Mouse (Mus musculus) urinary bladder, postnatal 4 days (tissue): Measurements from ENCODE around the gene Snrnp70.
A peak's percentile ranks its signal among the peaks of the same experiment; 100 is the strongest.
"Not testable (repeated sequence)": the region's sequence is repeated elsewhere in the genome, so short reads cannot be mapped to it uniquely, and the experiment has no call there.

Source experiments
- DNase-seq, 2 experiments: peaks; one replicate each; pipeline ENCODE4 v3.0.0; 2021 to 2022; ENCODE audit warnings: low spot score in 2 of 2

Snrnp70 gene

GRCm38 (mm10) chr7:45409497-45410163 is 14.1 kb upstream of the Snrnp70 start:
- DNase-seq: peak in 1 of 2 experiments; percentile 53

- DNase-seq: peak in 1 of 2 experiments; percentile 58
Measured at GRCm38 (mm10) chr7:45408949-45409348, 13.4 kb upstream of the Snrnp70 start.

GRCm38 (mm10) chr7:45408351-45408750 is 12.8 kb upstream of the Snrnp70 start:
- no peak for DNase-seq

GRCm38 (mm10) chr7:45407836-45408235 is 12.3 kb upstream of the Snrnp70 start:
- DNase-seq: peak in 1 of 2 experiments; percentile 43

GRCm38 (mm10) chr7:45406157-45407156 is 10.9 kb upstream of the Snrnp70 start:
- peak in 1 of 2 experiments; percentile 58 for DNase-seq

- peak; percentile 64 to 77 for DNase-seq
Measured at GRCm38 (mm10) chr7:45405091-45406075, 9.8 kb upstream of the Snrnp70 start, which contains the start of gene Kcna7. Gene Kcna7 (plus strand): TSS chr7:45405653.

GRCm38 (mm10) chr7:45403532-45404261 is 8.2 kb upstream of the Snrnp70 start:
- DNase-seq: peak in 1 of 2 experiments; percentile 70

GRCm38 (mm10) chr7:45401521-45402085 is 6.1 kb upstream of the Snrnp70 start:
- DNase-seq: peak in 1 of 2 experiments; percentile 45

- no peak for DNase-seq
Measured at GRCm38 (mm10) chr7:45396787-45397186, 1.2 kb upstream of the Snrnp70 start.

GRCm38 (mm10) chr7:45396337-45396775 is 814 bp upstream of the Snrnp70 start:
- DNase-seq: not testable (repeated sequence)

GRCm38 (mm10) chr7:45395129-45395541 is 407 bp downstream of the Snrnp70 start:
- DNase-seq: peak in 1 of 2 experiments; percentile 69

GRCm38 (mm10) chr7:45386077-45386476 is 9.5 kb downstream of the Snrnp70 start:
- no peak for DNase-seq

GRCm38 (mm10) chr7:45376057-45376456 is 19.5 kb downstream of the Snrnp70 start:
- DNase-seq: no peak

GRCm38 (mm10) chr7:45374620-45375019 is 20.9 kb downstream of the Snrnp70 start:
- DNase-seq: no peak

GRCm38 (mm10) chr7:45372371-45372770 is 23.2 kb downstream of the Snrnp70 start:
- no peak for DNase-seq

- DNase-seq: peak; percentile 83 to 89
Measured at GRCm38 (mm10) chr7:45370475-45371311, 24.8 kb downstream of the Snrnp70 start, which contains the start of gene Lin7b. Gene Lin7b (minus strand): TSS chr7:45370583.

GRCm38 (mm10) chr7:45369836-45370474 is 25.6 kb downstream of the Snrnp70 start:
- DNase-seq: no peak

GRCm38 (mm10) chr7:45369022-45369745 is 26.4 kb downstream of the Snrnp70 start:
- peak in 1 of 2 experiments; percentile 45 for DNase-seq
